Mouse (Mus musculus): ENCODE measurements around the gene Pcdh20. TPM values are rescaled to one million over a fixed set of nuclear protein-coding genes. Genes with fewer than 3 reads are reported as not detected.
A peak's percentile ranks its signal among the peaks of the same experiment; 100 is the strongest.

The Pcdh20 gene
- 4.0 and 4.4 TPM in 2 replicates for polyA plus RNA-seq (2015; fragmentation: Nextera tagmentation; extraction: Ambion mirVana)

DNA sequence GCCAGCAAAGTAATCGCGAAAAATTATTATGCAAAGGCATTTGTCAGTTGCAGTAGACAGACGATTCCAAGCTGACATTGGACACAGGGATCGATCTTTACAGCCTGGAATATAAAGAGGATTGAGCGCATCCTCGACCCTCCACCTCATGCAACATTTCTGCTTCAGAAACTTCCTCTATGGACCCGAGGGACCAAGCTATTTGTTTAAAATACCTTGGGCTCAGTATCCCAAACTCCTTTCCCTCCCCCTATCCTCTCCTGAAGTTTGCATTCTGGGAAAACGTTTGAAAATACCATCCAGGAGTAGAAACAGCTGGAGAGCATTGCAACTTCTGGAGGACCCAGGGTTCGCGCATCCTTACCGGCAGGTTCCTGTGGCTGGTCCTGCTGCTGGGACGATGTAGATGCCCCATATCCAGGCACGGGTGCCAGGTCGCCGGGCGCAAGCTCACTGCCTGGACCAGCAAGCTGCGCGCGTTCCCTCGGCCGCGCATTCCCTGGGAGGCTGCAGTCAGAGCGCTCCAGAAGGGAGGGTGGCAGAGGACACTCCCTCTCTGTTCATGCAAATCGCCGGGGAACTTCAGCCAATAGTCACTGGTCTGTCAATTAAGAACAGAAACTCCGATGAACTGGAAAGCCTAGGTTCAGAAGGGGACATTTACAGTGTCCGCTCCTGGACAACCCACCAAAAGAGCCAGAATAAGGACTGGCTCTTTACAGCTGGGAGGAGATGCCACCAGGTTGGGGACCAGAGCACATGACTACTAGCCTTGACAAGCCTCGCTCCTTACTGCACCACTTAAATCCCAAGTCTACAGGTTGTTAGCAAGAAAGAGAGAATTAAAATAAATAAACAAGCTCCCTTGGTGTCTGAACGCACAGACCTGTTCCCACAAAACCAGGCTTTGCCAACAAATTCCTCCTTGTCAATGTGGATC lies at the start of gene Pcdh20:
Gene Pcdh20 (minus strand): TSS at position 902 of the 940 bp plus-strand sequence.
- Histone ChIP-seq H3K9ac (ENCODE audit: low read length) (peak within 1 kb of the TSS; percentile 58), H3K4me1 (ENCODE audit: control insufficient read depth, insufficient read depth, low read length) (0 out of 2 replicates have a peak, but pooled peaks cover 10% of the 10 kb centered on the region), H3K27me3 (ENCODE audit: control insufficient read depth, insufficient read depth, low read length) (peaks cover 5% of the 10 kb centered on the region), H3K4me3 (replicated peaks; ENCODE audit: low read length) (peak within 1 kb of the TSS; percentile 54), H3K9me3 (replicated peaks; ENCODE audit: control insufficient read depth, low read length) (no peaks in the 10 kb centered on the region), H3K4me2 (ENCODE audit: low read depth, low read length) (peak within 1 kb of the TSS; percentile 80), H3K36me3 (ENCODE audit: control insufficient read depth, insufficient read depth, low read length) (no peaks in the 10 kb centered on the region), H3K27ac (ENCODE audit: low read length) (no peak within 1 kb of the TSS)
- 3% methylated on average over 29 of the region's 29 CpGs for WGBS
- peak; percentile 71; the same call in 1 of the 2 replicates for ATAC-seq (ENCODE audit: insufficient read depth, low FRiP score)

DNA sequence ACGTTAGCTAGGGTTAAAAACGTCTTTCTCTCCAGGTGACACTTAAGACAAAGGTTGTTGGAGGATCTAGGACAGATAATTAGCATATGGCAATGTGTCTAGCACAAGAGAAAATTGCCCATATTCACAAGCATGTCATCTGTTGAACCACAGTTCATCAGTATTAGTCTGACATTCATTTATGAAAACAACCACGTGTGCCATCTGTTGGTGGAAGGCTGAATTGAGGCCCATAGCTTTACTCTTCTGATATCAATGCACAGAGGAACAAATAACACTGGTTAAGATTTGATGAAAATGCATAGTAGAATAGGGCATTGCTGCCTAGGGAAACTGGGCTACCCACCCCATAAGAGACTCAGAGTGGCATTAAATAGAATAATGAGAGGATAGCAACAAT lies 8.7 kb upstream of the Pcdh20 start:
- no peaks in the 10 kb centered on the region for H3K27me3 ChIP-seq (ENCODE audit: control insufficient read depth, insufficient read depth, low read length)
- no peak overlapping the region for H3K9ac ChIP-seq (ENCODE audit: low read length)
- no peak overlapping the region for H3K27ac ChIP-seq (ENCODE audit: low read length)
- H3K4me2 ChIP-seq (ENCODE audit: low read depth, low read length) = no peak overlapping the region
- no peaks in the 10 kb centered on the region for H3K4me1 ChIP-seq (ENCODE audit: control insufficient read depth, insufficient read depth, low read length)
- H3K36me3 ChIP-seq (ENCODE audit: control insufficient read depth, insufficient read depth, low read length) = no peaks in the 10 kb centered on the region
- no peaks in the 10 kb centered on the region for H3K9me3 ChIP-seq (replicated peaks; ENCODE audit: control insufficient read depth, low read length)
- H3K4me3 ChIP-seq (replicated peaks; ENCODE audit: low read length) = no peak overlapping the region
- no peak for ATAC-seq (ENCODE audit: insufficient read depth, low FRiP score)
- WGBS = 48% methylated on average over 3 of the region's 3 CpGs

DNA sequence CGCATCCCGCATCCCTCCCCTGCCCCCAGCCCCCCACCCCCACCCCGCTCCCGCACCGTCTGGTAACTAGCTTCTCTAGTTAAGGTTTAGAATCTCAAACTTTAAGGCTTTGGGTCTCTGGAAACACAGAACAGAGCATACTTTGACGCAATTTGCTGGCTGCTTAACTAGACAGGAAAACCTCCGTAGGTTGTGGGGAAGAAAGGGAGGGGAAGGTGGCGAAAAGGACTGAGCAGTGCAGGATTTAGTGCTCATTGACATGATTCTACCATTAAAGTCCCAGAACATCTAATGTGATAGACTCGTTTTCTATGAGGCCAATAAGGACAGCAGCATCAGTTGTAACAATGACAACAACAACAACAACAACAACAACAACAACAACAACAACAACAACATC lies 1.2 kb downstream of the Pcdh20 start:
- no peak overlapping the region for H3K27ac ChIP-seq (ENCODE audit: low read length)
- 0 out of 2 replicates have a peak, but pooled peaks cover 10% of the 10 kb centered on the region for H3K4me1 ChIP-seq (ENCODE audit: control insufficient read depth, insufficient read depth, low read length)
- peak overlapping the region; percentile 80 for H3K4me2 ChIP-seq (ENCODE audit: low read depth, low read length)
- no peak for ATAC-seq (ENCODE audit: insufficient read depth, low FRiP score)
- 2% methylated on average over 9 of the region's 9 CpGs for WGBS
- H3K4me3 ChIP-seq (replicated peaks; ENCODE audit: low read length) = peak overlapping the region; percentile 54
- no peaks in the 10 kb centered on the region for H3K36me3 ChIP-seq (ENCODE audit: control insufficient read depth, insufficient read depth, low read length)
- peaks cover 5% of the 10 kb centered on the region for H3K27me3 ChIP-seq (ENCODE audit: control insufficient read depth, insufficient read depth, low read length)
- H3K9me3 ChIP-seq (replicated peaks; ENCODE audit: control insufficient read depth, low read length) = no peaks in the 10 kb centered on the region
- no peak overlapping the region for H3K9ac ChIP-seq (ENCODE audit: low read length)

- H3K9me3 ChIP-seq (replicated peaks; ENCODE audit: control insufficient read depth, low read length) = no peaks in the 10 kb centered on the region
- H3K4me2 ChIP-seq (ENCODE audit: low read depth, low read length) = peak overlapping the region; percentile 80
- H3K9ac ChIP-seq (ENCODE audit: low read length) = peak overlapping the region; percentile 65
- peak; percentile 56; the same call in 1 of the 2 replicates for ATAC-seq (ENCODE audit: insufficient read depth, low FRiP score)
- peak overlapping the region; percentile 54 for H3K4me3 ChIP-seq (replicated peaks; ENCODE audit: low read length)
- no peak overlapping the region for H3K27ac ChIP-seq (ENCODE audit: low read length)
- 0 out of 2 replicates have a peak, but pooled peaks cover 10% of the 10 kb centered on the region for H3K4me1 ChIP-seq (ENCODE audit: control insufficient read depth, insufficient read depth, low read length)
- WGBS = 3% methylated on average over 18 of the region's 18 CpGs
- H3K36me3 ChIP-seq (ENCODE audit: control insufficient read depth, insufficient read depth, low read length) = no peaks in the 10 kb centered on the region
- H3K27me3 ChIP-seq (ENCODE audit: control insufficient read depth, insufficient read depth, low read length) = peaks cover 5% of the 10 kb centered on the region
Measured at GRCm38 (mm10) chr14:88469361-88469760, 1.8 kb downstream of the Pcdh20 start.

DNA sequence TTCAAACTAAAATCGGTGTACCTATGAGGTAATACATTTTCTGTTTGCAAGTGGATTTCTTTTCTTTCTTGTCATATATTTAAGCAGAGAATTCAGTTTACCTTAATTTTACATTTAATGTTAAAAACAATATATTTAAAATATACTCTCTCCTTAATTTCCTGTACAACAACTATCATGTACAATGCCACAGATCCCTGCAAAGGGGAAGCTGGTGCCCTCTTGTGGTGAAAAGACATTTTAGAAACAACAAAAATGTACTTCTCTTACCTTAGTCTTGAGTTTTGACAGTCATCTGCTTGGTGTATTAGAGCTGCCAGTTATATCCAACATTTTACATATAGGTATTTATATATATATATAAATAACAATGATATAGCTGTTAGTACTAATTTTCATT lies 4.8 kb downstream of the Pcdh20 start:
- ATAC-seq (ENCODE audit: insufficient read depth, low FRiP score) = no peak

GRCm38 (mm10) chr14:88464356-88464755 lies 6.8 kb downstream of the Pcdh20 start:
- Histone ChIP-seq H3K4me2 (ENCODE audit: low read depth, low read length) (no peak overlapping the region), H3K4me3 (replicated peaks; ENCODE audit: low read length) (no peak overlapping the region), H3K9me3 (replicated peaks; ENCODE audit: control insufficient read depth, low read length) (no peaks in the 10 kb centered on the region), H3K27me3 (ENCODE audit: control insufficient read depth, insufficient read depth, low read length) (peaks cover 5% of the 10 kb centered on the region; the same call in 1 of the 2 replicates), H3K4me1 (ENCODE audit: control insufficient read depth, insufficient read depth, low read length) (no peaks in the 10 kb centered on the region), H3K9ac (ENCODE audit: low read length) (no peak overlapping the region), H3K36me3 (ENCODE audit: control insufficient read depth, insufficient read depth, low read length) (no peaks in the 10 kb centered on the region), H3K27ac (ENCODE audit: low read length) (no peak overlapping the region)
- WGBS = 58% methylated on average over 1 of the region's 1 CpGs
- ATAC-seq (ENCODE audit: insufficient read depth, low FRiP score) = no peak

More for the DNA sequence above, 4.8 kb downstream of the Pcdh20 start:
- Histone ChIP-seq H3K9ac (ENCODE audit: low read length) (no peak overlapping the region), H3K4me1 (ENCODE audit: control insufficient read depth, insufficient read depth, low read length) (0 out of 2 replicates have a peak, but pooled peaks cover 10% of the 10 kb centered on the region), H3K9me3 (replicated peaks; ENCODE audit: control insufficient read depth, low read length) (no peaks in the 10 kb centered on the region), H3K4me3 (replicated peaks; ENCODE audit: low read length) (no peak overlapping the region), H3K36me3 (ENCODE audit: control insufficient read depth, insufficient read depth, low read length) (no peaks in the 10 kb centered on the region), H3K27me3 (ENCODE audit: control insufficient read depth, insufficient read depth, low read length) (peaks cover 5% of the 10 kb centered on the region; the same call in 1 of the 2 replicates), H3K4me2 (ENCODE audit: low read depth, low read length) (no peak overlapping the region), H3K27ac (ENCODE audit: low read length) (no peak overlapping the region)
- WGBS = 94% methylated on average over 1 of the region's 1 CpGs

- Histone ChIP-seq H3K4me1 (ENCODE audit: control insufficient read depth, insufficient read depth, low read length) (no peaks in the 10 kb centered on the region), H3K4me2 (ENCODE audit: low read depth, low read length) (no peak overlapping the region), H3K36me3 (ENCODE audit: control insufficient read depth, insufficient read depth, low read length) (no peaks in the 10 kb centered on the region), H3K27ac (ENCODE audit: low read length) (no peak overlapping the region), H3K9me3 (replicated peaks; ENCODE audit: control insufficient read depth, low read length) (no peaks in the 10 kb centered on the region), H3K27me3 (ENCODE audit: control insufficient read depth, insufficient read depth, low read length) (no peaks in the 10 kb centered on the region), H3K4me3 (replicated peaks; ENCODE audit: low read length) (no peak overlapping the region), H3K9ac (ENCODE audit: low read length) (no peak overlapping the region)
- WGBS = 51% methylated on average over 2 of the region's 2 CpGs
- ATAC-seq (ENCODE audit: insufficient read depth, low FRiP score) = no peak
Measured at GRCm38 (mm10) chr14:88463357-88463756, 7.8 kb downstream of the Pcdh20 start.

- Histone ChIP-seq H3K4me3 (replicated peaks; ENCODE audit: low read length) (no peak overlapping the region), H3K4me2 (ENCODE audit: low read depth, low read length) (no peak overlapping the region), H3K36me3 (ENCODE audit: control insufficient read depth, insufficient read depth, low read length) (no peaks in the 10 kb centered on the region), H3K9me3 (replicated peaks; ENCODE audit: control insufficient read depth, low read length) (no peaks in the 10 kb centered on the region), H3K27me3 (ENCODE audit: control insufficient read depth, insufficient read depth, low read length) (no peaks in the 10 kb centered on the region), H3K4me1 (ENCODE audit: control insufficient read depth, insufficient read depth, low read length) (no peaks in the 10 kb centered on the region), H3K27ac (ENCODE audit: low read length) (no peak overlapping the region), H3K9ac (ENCODE audit: low read length) (no peak overlapping the region)
- WGBS = 75% methylated on average over 3 of the region's 3 CpGs
- ATAC-seq (ENCODE audit: insufficient read depth, low FRiP score) = no peak
Measured at GRCm38 (mm10) chr14:88462944-88463343, 8.3 kb downstream of the Pcdh20 start.

GRCm38 (mm10) chr14:88460705-88461104 lies 10.5 kb downstream of the Pcdh20 start:
- H3K9me3 ChIP-seq (replicated peaks; ENCODE audit: control insufficient read depth, low read length) = no peaks in the 10 kb centered on the region
- WGBS = 73% methylated on average over 3 of the region's 3 CpGs
- H3K4me2 ChIP-seq (ENCODE audit: low read depth, low read length) = no peak overlapping the region
- H3K4me3 ChIP-seq (replicated peaks; ENCODE audit: low read length) = no peak overlapping the region
- ATAC-seq (ENCODE audit: insufficient read depth, low FRiP score) = no peak
- no peaks in the 10 kb centered on the region for H3K4me1 ChIP-seq (ENCODE audit: control insufficient read depth, insufficient read depth, low read length)
- H3K36me3 ChIP-seq (ENCODE audit: control insufficient read depth, insufficient read depth, low read length) = no peaks in the 10 kb centered on the region
- no peak overlapping the region for H3K27ac ChIP-seq (ENCODE audit: low read length)
- H3K9ac ChIP-seq (ENCODE audit: low read length) = no peak overlapping the region
- H3K27me3 ChIP-seq (ENCODE audit: control insufficient read depth, insufficient read depth, low read length) = no peaks in the 10 kb centered on the region
